Mouse (Mus musculus) c-Kit-positive CD71-positive TER-119-positive erythroid progenitor cells, embryonic 14.5 days (primary cell): ENCODE data around the gene Krt9.
"Not testable (repeated sequence)": the region's sequence is repeated elsewhere in the genome, so short reads cannot be mapped to it uniquely, and the experiment has no call there.

ENCODE experiments used
- DNase-seq: peaks from one replicate; pipeline ENCODE4 v3.0.0-alpha.2; 2013; ENCODE audit warnings: low spot score

Gene Krt9

DNA sequence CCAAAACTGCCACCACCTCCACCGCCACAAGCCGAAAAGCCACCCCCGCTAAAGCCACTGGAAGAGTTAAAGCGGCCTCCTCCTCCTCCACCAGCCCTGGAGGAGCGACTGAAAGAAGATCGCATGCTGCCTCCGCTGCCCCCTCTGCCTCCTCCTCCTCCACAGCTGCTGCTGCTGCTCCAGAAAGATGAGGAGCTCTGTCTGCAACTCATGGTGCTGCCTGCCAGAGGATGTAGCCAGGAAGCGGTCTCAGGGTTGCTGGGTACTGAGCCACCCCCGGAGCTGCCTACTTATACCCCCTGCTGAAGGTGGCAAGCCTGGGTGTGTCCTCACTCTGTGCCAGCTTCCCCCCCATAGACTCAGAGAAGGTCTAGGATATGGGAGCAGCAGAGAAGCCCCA lies at the start of gene Krt9:
Gene Krt9, minus strand, starts transcription at position 255 of the 400 bp plus-strand sequence.
- no peak for DNase-seq

DNA sequence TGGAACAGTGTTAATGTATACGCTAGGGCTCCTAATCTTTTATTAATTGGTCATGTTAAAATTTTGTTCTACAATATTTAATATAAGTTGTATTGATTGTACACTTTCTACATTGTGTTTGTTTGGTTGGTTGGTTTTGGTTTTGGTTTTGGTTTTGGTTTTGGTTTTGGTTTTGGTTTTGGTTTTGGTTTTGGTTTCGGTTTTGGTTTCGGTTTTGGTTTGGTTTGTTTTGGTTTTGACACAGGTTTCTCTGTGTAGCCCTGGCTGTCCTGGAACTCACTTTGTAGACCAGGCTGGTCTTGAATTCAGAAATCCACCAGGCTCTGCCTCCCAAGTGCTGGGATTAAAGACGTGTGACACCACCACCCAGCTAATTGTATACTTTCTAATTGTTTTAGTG lies 47.2 kb upstream of the Krt9 start:
- DNase-seq: not testable (repeated sequence)

DNA sequence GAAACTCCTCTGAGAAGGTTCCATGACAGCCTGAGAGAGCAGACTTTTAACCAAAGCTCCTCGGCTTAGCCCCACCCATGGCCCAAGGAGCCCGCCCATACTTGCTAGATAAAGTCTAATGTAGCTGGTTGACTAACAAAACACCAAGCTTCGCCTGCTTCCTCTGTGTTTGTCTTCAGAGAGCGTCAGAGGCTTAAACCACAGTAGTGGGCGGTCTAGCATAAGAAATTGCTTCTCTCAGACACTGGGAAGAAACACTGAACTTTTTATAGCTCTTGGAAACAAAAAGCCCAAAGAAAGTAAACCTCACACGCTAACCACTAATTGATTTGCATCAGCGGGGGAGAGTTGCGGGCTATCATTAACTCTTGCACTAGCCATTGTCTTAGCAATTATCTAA lies 28.7 kb upstream of the Krt9 start:
- DNase-seq: no peak

DNA sequence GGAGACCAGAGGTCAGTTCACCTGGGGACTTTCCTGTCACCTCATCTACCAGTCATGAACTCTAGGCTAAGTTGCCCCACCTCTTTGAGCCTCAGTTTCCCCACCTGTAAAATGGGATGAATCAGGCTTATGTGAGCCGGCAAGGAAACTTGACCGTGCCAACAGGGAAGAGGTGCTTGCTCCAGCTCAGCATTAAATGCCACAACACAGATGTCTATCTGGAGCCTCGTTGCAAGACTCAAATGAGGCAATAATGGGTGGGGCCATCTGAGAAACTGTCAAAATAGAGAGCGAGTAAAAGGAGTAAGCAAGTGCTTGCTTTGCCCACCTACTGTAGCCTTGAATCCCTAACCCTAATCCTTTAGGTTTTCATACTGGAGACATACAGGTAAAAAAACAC lies 26.3 kb upstream of the Krt9 start:
- DNase-seq: no peak

DNA sequence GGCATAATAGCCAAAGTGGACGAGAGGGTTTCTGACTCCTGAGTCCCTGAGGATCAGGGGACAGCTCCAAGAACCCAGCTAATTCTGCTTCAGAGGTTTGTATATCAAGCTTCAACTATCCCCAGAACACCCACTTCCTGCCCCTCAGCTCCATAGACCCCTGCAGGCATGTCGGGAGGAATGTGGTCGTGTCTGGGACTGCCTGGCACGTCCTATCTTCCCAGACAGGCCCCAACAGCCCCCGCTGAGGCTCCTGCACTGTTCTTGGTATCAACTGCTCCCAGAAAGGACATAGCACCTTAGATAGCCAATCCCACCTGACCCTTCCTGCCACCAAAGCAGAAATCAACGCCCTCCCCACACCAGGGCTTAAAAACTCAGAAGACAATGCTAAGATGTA lies 15.5 kb upstream of the Krt9 start:
- no peak for DNase-seq

DNA sequence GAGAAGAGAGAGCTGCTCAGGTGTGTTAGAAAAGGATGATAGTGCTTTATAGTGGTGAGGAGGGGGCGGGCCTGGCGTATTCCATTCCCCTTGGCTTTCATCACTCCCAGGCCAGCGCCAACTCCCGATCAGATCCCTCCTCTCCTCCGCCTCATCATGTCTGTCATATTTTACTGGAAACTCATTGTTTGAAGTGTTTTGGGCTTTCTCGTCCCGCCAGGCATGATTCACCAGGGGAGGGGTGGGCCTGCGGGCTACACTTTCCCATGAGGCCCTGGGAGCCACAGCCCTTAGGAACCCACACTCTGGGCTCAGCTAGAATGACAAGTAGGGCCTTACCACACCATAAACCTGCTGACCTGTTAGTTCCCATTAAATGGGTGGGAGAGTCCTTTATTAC lies 14.5 kb upstream of the Krt9 start, which contains the start of gene Krt14:
Gene Krt14, minus strand, starts transcription at position 51 of the 400 bp plus-strand sequence.
- no peak for DNase-seq

DNA sequence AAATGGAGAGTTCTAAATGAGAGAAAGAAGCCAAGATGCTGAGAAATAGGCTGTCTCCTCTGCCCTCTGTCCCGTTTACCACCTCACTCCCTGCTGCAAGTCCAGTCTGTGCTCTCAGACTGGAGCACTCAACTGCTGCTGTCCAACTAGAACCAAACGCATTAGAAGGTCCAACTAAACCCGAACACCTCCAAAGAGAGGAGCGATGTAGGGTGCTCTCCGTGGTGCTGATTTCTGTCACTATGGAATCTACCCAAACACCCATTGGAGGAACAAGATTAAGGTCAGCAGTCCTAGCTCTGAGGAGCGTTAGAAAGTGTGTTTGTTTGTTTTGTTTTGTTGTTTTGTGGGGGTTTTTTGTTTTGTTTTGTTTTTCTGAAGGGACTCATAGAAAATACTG lies 10.4 kb upstream of the Krt9 start:
- DNase-seq: no peak

DNA sequence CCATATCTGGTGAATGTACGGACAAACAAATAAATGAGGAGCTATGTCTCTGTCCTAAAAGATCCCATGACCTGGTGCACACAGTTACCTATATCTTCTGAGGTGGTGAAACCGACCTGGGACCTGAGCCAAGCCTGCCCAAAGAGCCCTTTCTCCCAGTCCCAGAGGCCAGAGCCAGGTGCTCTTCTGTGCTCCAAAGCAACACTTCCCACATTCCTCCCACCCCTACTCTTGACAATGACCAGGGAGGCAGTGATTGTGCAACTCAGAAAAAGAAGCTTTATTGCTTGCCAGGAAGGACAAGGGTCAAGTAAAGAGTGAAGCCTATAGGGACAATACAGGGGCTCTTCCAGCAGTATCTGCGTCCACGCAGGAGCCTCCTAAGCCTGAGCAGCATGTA lies 9.9 kb upstream of the Krt9 start:
- no peak for DNase-seq

DNA sequence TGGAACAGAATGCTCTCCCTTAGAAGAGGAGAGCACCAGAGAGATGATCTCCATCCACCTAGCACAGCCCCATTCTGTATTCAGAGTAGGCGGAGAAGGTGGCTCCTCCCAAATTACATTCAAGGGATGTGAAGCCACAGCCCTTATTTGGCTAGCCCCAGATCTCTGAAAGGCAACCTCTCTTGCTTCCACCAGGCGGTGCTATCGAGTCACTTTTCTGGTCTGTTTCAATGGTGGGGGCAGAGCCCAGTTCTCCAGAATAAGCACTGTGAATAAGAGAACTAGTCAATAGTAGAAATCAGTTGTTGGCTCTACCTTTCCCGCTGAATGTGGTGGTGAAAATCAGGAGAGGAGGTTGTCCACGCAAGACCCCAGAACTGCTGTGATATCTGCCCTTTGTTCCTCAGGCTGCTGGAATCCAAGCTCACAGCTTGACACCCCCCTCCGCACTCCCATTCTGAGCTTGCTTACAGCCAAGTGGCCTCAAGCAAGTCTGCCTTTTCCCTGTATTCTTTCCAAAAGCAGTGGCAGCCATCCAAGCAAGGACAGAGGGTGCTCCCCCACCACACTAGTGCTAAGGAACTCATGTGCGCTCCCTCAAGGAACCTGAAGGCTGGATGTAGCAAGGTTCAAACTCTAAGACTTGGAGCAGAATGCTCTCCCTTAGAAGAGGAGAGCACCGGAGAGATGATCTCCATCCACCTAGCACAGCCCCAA lies 7.2 kb upstream of the Krt9 start:
- peak; percentile 14 for DNase-seq

DNA sequence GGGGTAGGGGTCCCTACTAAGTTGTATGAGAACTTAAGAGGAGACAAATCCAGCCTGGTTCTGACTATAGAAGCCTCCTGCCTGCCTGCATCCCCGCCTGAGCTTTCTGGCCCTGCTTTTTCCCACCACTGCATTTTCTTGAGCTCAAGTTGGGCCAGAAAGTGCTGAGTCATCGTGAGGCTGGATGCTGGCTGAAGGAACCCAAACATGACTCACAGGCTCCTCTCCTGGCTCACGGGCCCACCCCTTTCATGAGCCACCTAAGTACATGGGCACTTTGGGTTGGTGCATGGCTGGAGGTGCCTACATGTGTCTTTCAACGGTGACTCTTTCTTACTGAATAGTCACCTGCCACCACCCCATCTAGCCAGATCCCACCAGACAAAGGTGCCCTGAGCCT lies 5.6 kb upstream of the Krt9 start:
- DNase-seq: peak; percentile 28

DNA sequence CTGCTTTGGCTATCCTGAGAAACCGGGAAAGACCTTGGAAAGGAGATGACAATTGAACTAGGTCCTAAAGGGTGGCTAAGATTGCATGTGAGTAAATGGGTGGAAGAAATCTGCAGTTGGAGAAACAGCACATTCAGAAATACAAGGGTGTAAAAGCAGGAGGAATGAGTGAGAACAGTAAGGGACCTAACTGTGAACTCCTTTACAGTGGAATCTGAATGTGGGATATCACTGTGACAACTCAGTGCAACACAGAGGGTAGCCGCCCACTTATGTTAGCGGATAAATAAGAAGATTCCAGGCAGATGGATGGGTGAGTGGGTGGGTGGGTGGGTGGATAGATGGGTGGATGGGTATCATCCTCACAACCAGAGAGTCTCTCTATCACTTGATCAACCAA lies 1.2 kb downstream of the Krt9 start:
- no peak for DNase-seq

DNA sequence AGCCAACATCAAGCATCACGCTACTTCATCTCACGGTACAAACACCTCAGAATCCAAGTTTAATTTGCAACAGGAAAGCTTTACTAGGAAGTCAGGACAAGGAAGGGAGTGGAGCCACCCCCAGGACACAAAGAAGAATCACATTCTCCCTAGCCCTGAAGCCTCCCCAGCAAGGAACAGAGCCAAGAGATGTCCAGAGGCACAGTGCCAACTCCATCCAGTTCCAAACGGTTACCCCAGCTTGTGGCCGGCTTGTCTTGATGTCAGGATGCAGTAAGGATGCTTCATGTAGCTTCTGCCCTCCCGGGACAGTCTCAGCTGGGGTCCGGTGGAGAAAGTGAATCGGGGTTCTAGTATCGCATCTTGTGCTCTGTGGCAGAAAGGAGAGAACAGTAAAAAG lies 6.3 kb downstream of the Krt9 start:
- DNase-seq: no peak

DNA sequence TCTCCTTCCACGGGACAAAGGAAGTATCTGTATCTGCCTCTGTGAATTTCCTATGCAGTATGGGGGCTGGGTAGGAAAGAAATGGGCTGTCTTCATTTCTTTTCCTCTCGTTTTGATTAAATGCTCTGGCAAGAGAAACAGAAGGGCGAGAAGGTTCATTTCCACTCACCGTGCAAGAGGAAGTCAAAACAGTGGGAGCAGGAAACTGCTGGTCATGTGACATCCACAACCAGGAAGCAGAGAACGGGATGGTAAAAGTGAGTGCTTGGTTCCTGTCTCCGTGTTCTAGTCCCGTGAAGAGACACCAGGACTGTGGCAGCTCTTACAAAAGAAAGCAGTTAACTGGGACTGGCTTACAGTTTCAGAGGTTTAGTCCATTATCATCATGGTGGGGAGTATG lies 11.3 kb downstream of the Krt9 start:
- DNase-seq: no peak

DNA sequence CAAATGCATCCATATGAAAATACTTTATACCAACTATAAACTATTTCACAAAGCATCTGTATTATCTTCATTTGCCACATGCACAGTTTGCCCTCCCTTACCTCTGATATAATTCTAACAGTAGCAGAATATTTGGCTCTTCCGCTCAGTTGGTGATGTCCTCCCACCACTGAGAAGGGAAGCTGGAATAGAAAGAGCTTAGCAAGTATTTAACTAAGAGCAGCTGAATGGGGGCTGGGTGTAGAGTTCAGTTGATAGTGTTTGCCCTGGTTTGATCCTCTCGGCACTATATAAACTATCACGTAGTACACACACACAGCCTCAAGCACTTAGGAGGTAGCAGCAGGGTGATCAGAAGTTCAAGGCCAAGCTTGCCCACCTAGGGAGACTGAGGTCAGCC lies 13.8 kb downstream of the Krt9 start:
- DNase-seq: no peak

DNA sequence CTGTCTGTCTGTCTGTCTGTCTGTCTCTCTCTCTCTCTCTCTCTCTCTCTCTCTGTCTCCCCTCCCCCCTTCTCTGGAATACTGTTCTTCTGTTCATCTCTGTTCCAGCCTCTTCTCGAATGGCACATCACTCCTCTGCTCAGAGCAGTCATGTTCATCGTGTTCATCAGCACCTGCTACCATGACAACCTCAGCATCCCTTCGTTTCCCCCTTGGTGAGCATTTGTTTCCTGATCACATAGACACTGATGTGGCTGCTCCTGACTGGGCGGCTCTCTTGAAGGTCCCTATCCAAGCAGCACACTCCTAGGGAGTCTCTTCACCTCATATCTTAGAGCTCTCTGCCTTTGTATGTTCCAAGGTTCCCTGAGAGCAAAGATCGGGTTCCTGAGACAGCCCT lies 14.7 kb downstream of the Krt9 start:
- DNase-seq: no peak

DNA sequence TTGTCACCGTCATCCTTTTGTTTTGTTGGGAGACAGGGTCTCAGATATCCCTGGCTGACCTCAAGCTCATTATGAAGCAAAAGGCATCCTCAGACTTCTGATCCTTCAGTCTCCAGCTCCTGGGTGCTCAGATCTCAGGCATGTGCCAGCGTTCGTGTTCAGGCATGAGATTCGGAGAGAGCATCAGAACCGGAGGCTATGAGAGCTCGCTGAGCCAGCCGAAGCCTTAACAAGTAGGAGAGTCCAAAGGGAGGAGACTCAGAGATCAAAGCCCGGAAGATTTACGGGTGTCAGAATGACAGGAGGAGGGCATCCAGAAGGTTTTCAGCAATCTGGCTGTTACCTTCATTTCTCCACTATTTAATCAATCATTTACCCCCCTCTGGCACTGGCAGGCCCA lies 16.3 kb downstream of the Krt9 start:
- DNase-seq: no peak

DNA sequence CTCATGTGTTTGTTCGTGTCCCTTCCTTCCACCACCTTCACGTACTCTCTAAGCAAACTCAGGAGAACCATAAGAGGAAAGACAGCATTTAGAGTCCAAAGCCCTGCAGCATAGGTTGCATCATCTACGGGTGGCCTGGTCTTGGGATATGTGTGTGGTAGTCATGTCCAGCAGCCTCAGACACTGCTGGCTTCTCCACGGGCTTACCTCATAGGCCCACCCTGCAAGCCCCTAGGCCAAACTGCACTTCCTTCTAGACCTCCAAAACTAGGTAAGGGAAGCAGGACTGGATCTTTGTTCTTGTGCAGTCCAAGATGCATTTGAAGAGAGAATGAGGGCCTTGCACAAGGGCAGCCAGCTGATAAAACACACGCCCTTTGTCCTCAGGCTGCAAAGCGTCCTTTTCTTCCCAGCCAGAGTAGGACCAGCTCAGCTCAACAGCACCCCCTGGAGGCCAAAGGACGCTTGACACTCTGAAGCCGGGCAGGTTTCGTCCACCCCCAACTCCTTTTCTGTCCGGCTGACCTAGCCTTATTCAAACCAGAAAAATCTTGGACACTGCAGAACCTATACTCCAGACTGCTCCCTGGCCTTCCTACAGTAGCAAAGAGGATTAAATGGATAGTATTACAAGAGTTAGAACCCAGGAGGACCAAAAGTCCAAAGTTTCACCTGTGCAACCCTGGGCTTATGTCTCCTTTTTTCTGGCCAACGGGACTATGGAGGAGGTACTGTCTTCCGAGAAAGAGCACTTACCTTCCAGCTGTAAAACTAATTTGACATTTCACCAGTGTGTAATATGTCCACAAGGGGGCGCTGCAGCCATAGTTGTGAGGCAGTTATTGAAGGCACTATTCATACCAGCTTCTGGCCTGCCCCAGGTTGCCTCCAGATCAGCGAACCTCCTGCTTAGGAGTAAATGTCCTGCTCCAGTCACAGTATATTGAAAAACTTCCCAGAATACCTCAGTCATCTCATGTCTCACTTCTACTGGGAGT lies 24.0 kb downstream of the Krt9 start:
- peak; percentile 53 for DNase-seq

DNA sequence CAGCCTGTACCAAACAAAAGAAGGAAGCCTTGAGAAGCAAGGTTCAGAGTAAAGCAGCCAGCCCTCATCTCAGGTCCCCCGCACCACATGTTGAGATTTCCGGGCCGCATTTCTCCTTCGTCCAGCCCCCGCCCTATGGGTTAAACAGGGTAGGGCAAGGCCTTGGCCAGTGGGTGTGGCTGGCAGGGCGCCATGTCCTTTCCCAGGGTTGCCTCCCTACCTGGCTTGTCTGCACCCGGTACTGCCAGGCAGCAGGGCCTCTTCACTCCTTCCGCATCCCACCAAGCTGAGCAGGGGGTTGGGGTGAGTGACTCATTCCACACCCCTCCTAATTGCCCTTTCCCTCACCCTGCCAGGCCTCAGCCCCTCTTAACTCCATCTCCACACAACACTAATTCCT lies 25.0 kb downstream of the Krt9 start:
- DNase-seq: no peak

DNA sequence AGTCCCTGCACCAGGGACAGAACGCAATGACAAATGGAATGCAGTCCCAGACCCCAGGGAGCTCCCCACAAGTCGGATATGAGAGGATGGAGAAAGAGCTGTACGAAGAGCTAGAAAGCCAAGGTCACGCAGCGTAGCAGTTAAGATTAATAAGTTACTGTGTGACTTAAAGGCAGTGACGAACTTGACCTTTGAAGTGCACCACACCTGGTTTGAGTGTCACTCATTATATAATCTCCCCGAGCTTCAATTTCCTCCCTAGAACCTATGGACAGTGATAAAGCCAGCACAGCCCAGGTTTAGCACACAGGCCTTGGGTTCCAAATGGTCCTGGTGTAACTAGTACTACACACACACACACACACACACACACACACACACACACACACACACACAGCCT lies 28.7 kb downstream of the Krt9 start:
- no peak for DNase-seq

DNA sequence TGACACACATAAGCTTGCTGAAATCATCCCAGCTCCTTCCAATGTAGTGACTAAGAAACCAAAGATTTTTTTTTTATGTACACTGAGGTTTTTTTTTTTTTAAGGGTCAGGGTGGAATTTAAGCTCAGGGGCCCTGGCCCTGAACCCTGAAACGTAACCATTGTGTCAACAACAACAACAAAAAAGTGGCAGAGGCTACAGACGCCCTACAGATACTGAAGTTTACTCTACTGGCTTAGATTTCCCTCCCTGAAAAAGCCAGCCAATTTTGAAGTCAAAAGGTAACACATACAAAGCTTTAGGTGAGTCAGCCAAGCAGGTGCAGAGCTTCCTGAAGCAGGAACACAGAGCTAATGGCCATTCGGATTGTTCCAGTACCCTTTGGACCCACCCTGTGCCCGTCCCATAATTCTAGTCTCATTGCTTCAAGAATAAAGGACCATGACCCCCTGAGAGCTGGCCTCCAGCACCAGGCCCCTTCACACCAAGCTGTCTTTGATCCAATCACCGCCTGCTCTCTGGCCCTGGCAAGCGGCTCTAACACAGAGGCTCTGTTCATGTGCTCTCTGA lies 35.1 kb downstream of the Krt9 start:
- DNase-seq: no peak

DNA sequence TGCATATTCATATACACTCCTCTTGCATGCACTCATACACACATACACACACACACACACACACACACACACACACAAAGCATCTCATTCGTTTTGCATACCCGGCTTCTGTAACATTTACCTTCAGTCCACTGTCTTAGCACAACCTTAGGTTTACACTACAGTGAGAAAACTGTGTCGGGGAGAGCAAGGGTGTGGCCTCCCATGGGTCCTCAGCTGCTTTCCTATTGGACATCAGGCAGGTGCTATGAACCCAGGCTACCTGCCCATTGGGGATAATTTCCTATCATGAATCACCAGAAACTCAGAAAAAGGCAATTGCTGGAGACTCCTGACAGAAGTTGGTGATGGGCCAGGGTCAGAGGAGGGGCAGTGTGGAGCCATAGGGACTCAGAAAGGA lies 35.7 kb downstream of the Krt9 start:
- no peak for DNase-seq

DNA sequence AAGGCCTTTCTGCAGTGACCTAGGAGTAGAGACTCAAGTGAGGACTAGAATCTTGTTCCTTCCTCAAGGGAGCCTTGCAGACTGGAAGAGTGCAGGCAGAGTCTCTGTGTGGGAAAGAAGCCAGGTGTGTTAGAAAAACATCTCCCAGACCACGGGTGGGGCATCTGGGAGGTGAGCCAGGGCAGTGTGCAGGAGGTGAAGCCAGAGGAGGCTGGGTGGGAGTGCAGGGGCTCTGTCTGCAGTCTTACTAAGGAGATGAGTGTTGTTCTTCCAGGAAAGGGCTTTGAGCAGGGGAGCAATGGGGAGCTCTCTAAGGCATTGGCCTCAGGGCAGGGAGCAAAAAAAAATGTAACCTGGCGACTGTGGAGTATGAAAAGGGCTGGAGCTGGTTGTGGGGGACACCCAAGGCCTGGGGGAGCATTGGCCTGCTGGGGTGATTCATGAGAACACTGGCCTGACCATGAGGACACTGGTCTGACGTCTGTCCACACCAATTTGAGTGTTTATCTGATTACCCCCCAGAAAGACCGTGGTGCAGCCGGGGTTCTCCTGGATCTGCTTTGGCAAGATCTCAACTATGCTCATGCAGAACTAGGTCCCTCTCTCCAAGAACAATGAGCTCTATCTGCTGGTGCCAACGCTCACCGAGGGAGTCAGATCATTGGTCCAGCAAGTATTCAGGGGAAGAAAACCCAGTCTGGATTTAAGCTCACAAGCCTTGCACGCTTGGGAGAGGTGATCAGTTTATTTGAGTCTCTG lies 37.4 kb downstream of the Krt9 start:
- no peak for DNase-seq
